Mouse (Mus musculus) megakaryocyte, embryonic 14.5 days (primary cell): ENCODE measurements around the gene Sept10.

Source experiments
- FLI1 ChIP-seq: IDR thresholded peaks from 2 replicates; pipeline ENCODE4 v1.6.1; 2012; ENCODE audit warnings: low read length, inconsistent platforms, mixed read lengths
- GATA1 ChIP-seq: IDR thresholded peaks from 3 replicates; pipeline ENCODE4 v1.6.1; 2012; ENCODE audit warnings: mixed read lengths, low read length, inconsistent platforms, borderline replicate concordance

GRCm38 (mm10) chr10:59131926-59132628 is 89.6 kb downstream of the Sept10 start:
- TF ChIP-seq GATA1 = peak; percentile 57; the same call in 1 of the 3 replicates
- no peak for TF ChIP-seq FLI1
